Mouse (Mus musculus): ENCODE data around the gene Zfp846. TPM values are rescaled to one million over a fixed set of nuclear protein-coding genes. Genes with fewer than 3 reads are reported as not detected.
"Not testable (repeated sequence)": the region's sequence is repeated elsewhere in the genome, so short reads cannot be mapped to it uniquely, and the experiment has no call there.

Zfp846 gene
- total RNA-seq, 1 experiment from 2014 or later, result 8.0 TPM

GRCm38 (mm10) chr9:20635676-20636075 lies 54.6 kb downstream of the Zfp846 start:
- ATAC-seq (ENCODE audit: extremely low read depth, insufficient number of reproducible peaks, low FRiP score, poor library complexity, severe bottlenecking), result not testable (repeated sequence)

GRCm38 (mm10) chr9:20636256-20636655 lies 55.2 kb downstream of the Zfp846 start:
- peak; percentile 32 for ATAC-seq (ENCODE audit: extremely low read depth, insufficient number of reproducible peaks, low FRiP score, poor library complexity, severe bottlenecking)

GRCm38 (mm10) chr9:20636790-20637189 lies 55.7 kb downstream of the Zfp846 start:
- ATAC-seq (ENCODE audit: extremely low read depth, insufficient number of reproducible peaks, low FRiP score, poor library complexity, severe bottlenecking), result no peak

- ATAC-seq (ENCODE audit: extremely low read depth, insufficient number of reproducible peaks, low FRiP score, poor library complexity, severe bottlenecking), result no peak
Observed at GRCm38 (mm10) chr9:20638552-20638951, 57.5 kb downstream of the Zfp846 start.

- no peak for ATAC-seq (ENCODE audit: extremely low read depth, insufficient number of reproducible peaks, low FRiP score, poor library complexity, severe bottlenecking)
Observed at GRCm38 (mm10) chr9:20639486-20639885, 58.4 kb downstream of the Zfp846 start.

GRCm38 (mm10) chr9:20641501-20641900 lies 60.4 kb downstream of the Zfp846 start:
- no peak for ATAC-seq (ENCODE audit: extremely low read depth, insufficient number of reproducible peaks, low FRiP score, poor library complexity, severe bottlenecking)

- no peak for ATAC-seq (ENCODE audit: extremely low read depth, insufficient number of reproducible peaks, low FRiP score, poor library complexity, severe bottlenecking)
Observed at GRCm38 (mm10) chr9:20642101-20642895, 61.2 kb downstream of the Zfp846 start, which contains the start of gene Ubl5. Ubl5 (plus strand) TSS chr9:20642878.

- peak; percentile 81 for ATAC-seq (ENCODE audit: extremely low read depth, insufficient number of reproducible peaks, low FRiP score, poor library complexity, severe bottlenecking)
Observed at GRCm38 (mm10) chr9:20642896-20643466, 61.9 kb downstream of the Zfp846 start.

GRCm38 (mm10) chr9:20643781-20644180 lies 62.7 kb downstream of the Zfp846 start:
- no peak for ATAC-seq (ENCODE audit: extremely low read depth, insufficient number of reproducible peaks, low FRiP score, poor library complexity, severe bottlenecking)

- ATAC-seq (ENCODE audit: extremely low read depth, insufficient number of reproducible peaks, low FRiP score, poor library complexity, severe bottlenecking), result peak; percentile 81
Observed at GRCm38 (mm10) chr9:20644360-20645081, 63.4 kb downstream of the Zfp846 start, which contains the start of gene Fbxl12. Fbxl12 (minus strand) TSS chr9:20644767.

GRCm38 (mm10) chr9:20645121-20645520 lies 64.0 kb downstream of the Zfp846 start:
- 0 out of 2 replicates have a peak, but pooled peaks have one; percentile 14 for ATAC-seq (ENCODE audit: extremely low read depth, insufficient number of reproducible peaks, low FRiP score, poor library complexity, severe bottlenecking)

- peak; percentile 93 for ATAC-seq (ENCODE audit: extremely low read depth, insufficient number of reproducible peaks, low FRiP score, poor library complexity, severe bottlenecking)
Observed at GRCm38 (mm10) chr9:20651602-20652259, 70.6 kb downstream of the Zfp846 start, which contains the start of gene Pin1. Pin1 (plus strand) TSS chr9:20652095.

GRCm38 (mm10) chr9:20652260-20652658 lies 71.2 kb downstream of the Zfp846 start:
- ATAC-seq (ENCODE audit: extremely low read depth, insufficient number of reproducible peaks, low FRiP score, poor library complexity, severe bottlenecking), result no peak

- no peak for ATAC-seq (ENCODE audit: extremely low read depth, insufficient number of reproducible peaks, low FRiP score, poor library complexity, severe bottlenecking)
Observed at GRCm38 (mm10) chr9:20653859-20654258, 72.8 kb downstream of the Zfp846 start.

Other genes starting within 250 kb of the Zfp846 start
- 0.35 TPM in 1 of 2 replicates, not detected in the other for gene Olfr18, start 245.2 kb upstream of the Zfp846 start, total RNA-seq (2017)
- gene Zfp560, start 196.1 kb upstream of the Zfp846 start, total RNA-seq (2017), result 2.3 and 2.7 TPM in 2 replicates
- 37.8 and 56.6 TPM in 2 replicates for gene Zfp26, start 121.1 kb upstream of the Zfp846 start, total RNA-seq (2017)
- gene Zfp426, start 88.5 kb upstream of the Zfp846 start, total RNA-seq (2017), result 20.0 and 20.1 TPM in 2 replicates
- gene Zfp266, start 59.9 kb upstream of the Zfp846 start, total RNA-seq (2017), result 21.5 and 29.0 TPM in 2 replicates
- gene Ubl5, start 61.6 kb downstream of the Zfp846 start, total RNA-seq (2017), result 154 and 184 TPM in 2 replicates
- 32.3 and 36.5 TPM in 2 replicates for gene Fbxl12, start 63.5 kb downstream of the Zfp846 start, total RNA-seq (2017)
- gene Pin1, start 70.8 kb downstream of the Zfp846 start, total RNA-seq (2017), result 9.8 and 11.5 TPM in 2 replicates
- not detected in 2 replicates for gene Olfm2, start 165.1 kb downstream of the Zfp846 start, total RNA-seq (2017)
- gene Col5a3, start 233.8 kb downstream of the Zfp846 start, total RNA-seq (2017), result 1.5 and 2.2 TPM in 2 replicates
- not detected in 2 replicates for gene Rdh8, start 237.2 kb downstream of the Zfp846 start, total RNA-seq (2017)